Mouse (Mus musculus): ENCODE measurements around the gene Sqstm1. TPM values are rescaled to one million over a fixed set of nuclear protein-coding genes. Genes with fewer than 3 reads are reported as not detected.
A peak's percentile ranks its signal among the peaks of the same experiment; 100 is the strongest.

Sqstm1 gene
- polyA plus RNA-seq (2012) = 19.5 and 24.0 TPM in 2 replicates

DNA sequence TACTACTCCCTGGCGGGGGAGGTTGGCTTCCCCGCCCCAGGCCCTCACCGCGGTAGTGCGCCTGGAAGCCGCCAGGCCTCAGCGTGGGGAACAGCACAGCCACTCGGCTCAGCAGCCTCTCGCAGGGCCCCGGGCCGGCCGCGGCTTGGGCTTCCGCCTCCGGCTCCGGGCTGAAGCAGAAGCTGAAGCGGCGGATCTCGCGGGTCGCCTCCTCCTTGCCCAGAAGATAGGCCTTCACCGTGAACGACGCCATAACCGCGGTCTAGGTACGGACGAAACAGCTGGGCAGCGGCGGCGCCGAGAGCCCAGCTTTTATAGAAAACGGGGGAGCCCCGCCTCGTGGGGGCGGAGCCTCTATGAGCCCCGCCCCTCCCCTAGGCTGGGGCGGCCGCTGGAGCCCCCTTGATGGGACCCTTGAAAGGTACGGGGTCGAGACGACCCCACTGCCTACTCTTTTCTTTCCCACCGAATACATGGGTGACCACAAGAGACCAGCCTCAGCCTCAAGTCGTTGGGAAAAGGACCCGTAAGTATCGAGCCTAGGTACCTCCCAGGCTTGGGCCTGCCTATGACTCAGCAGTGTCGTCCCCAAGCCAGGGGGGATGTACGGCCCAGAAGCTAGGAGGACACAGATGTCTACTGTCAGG lies at the start of gene Sqstm1, which contains the start of gene Mgat4b:
Gene Sqstm1 (minus strand): TSS at position 323 of the 647 bp plus-strand sequence.
Gene Mgat4b (plus strand): TSS at position 386 of the 647 bp plus-strand sequence.
- H3K4me1 ChIP-seq (ENCODE audit: control insufficient read depth) = peaks cover 63% of the 10 kb centered on the region
- TF ChIP-seq GATA1 (IDR thresholded peaks at IDR 0.05; ENCODE audit: low read length) (no peak), TAL1 (IDR thresholded peaks at IDR 0.05; ENCODE audit: low read length) (no peak)
- no peaks in the 10 kb centered on the region for H3K27me3 ChIP-seq (ENCODE audit: control insufficient read depth)

DNA sequence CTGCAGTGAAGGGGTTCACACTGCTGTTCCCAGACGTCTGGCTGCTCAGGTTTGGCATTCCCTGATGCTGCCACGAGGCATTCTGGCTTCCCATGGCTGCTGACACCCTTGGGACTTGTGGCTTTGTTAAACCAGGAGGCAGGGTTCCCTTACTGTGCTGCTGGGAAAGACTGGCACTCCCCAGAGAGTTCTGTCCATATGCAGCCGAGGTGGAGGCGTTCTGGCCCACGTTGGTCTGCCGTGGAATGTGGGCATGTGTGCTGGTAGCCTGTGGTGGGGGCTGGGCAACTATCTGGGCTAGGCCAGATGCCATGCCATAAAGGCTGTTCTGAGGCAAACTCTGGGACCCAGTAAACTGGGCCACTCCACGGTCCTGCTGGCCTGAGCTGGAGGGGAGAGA lies 47.7 kb upstream of the Sqstm1 start:
- H3K4me3 ChIP-seq (replicated peaks) = no peak overlapping the region
- peaks cover 71% of the 10 kb centered on the region for H3K36me3 ChIP-seq (ENCODE audit: control insufficient read depth)
- H3K4me1 ChIP-seq (ENCODE audit: control insufficient read depth) = no peaks in the 10 kb centered on the region; the same call in 1 of the 2 replicates
- no peaks in the 10 kb centered on the region for H3K9me3 ChIP-seq (ENCODE audit: control insufficient read depth, low read length)
- no peaks in the 10 kb centered on the region for H3K27me3 ChIP-seq (ENCODE audit: control insufficient read depth)
- TF ChIP-seq GATA1 (IDR thresholded peaks at IDR 0.05; ENCODE audit: low read length) = no peak
- no peak for TF ChIP-seq TAL1 (IDR thresholded peaks at IDR 0.05; ENCODE audit: low read length)

More for the DNA sequence above, at the start of gene Sqstm1, which contains the start of gene Mgat4b:
- Histone ChIP-seq H3K36me3 (ENCODE audit: control insufficient read depth) (peaks cover 51% of the 10 kb centered on the region), H3K4me3 (replicated peaks) (peak within 1 kb of the TSS; percentile 98), H3K9me3 (ENCODE audit: control insufficient read depth, low read length) (no peaks in the 10 kb centered on the region)

DNA sequence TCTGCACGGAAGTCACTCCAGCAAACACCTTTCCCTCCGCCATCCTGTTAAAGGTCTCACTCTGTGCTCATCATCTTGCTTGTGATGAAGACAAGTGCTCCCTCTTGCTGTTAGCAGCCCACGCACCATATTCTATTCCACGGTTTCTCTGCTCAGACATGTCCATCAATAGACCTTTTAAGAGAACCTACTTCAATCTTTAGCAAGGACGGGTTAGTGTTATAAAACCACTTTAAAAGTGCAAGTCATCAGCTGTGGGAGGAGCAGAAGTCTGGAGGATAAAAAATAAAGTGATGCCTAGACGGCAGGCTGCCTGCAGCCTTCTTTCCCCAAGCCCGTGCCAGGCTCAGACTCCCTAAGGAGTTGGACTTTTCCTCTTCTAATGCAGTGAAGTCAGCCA lies 46.0 kb upstream of the Sqstm1 start:
- Histone ChIP-seq H3K4me1 (ENCODE audit: control insufficient read depth) (no peaks in the 10 kb centered on the region; the same call in 1 of the 2 replicates), H3K36me3 (ENCODE audit: control insufficient read depth) (peaks cover 57% of the 10 kb centered on the region)
- TF ChIP-seq TAL1 (IDR thresholded peaks at IDR 0.05; ENCODE audit: low read length) (no peak), GATA1 (IDR thresholded peaks at IDR 0.05; ENCODE audit: low read length) (no peak)

DNA sequence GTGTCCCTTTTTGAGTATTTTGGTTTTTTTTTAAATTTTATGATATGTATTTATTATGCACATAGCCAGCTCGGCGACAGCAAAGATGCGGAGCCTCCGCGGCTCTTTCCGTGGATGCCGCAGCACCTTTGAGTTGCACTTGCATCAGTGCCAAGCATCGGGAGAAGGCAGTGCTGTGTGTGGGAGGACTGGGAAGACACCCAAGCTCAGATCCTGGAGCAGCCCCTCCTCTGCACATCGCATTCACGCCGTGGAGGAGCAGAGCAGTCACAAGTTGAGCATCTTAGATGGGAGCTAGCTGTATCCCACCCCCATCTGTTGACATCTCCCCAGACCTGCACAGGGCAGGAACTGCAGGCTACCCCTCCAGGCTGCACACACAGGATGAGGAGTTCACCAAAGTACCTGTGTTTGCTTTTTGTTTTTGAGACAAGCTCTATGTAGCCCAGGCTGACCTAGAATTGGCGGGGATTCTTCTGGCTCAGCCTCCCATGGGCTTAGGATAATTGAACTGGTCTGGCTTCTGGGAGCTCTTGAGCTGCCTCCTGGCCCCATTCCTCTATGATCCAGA lies 43.5 kb upstream of the Sqstm1 start:
- no peaks in the 10 kb centered on the region for H3K27me3 ChIP-seq (ENCODE audit: control insufficient read depth)
- TF ChIP-seq GATA1 (IDR thresholded peaks at IDR 0.05; ENCODE audit: low read length) (no peak), TAL1 (IDR thresholded peaks at IDR 0.05; ENCODE audit: low read length) (no peak)
- H3K9me3 ChIP-seq (ENCODE audit: control insufficient read depth, low read length) = no peaks in the 10 kb centered on the region
- peaks cover 32% of the 10 kb centered on the region for H3K36me3 ChIP-seq (ENCODE audit: control insufficient read depth)
- no peak overlapping the region for H3K4me3 ChIP-seq (replicated peaks)
- H3K4me1 ChIP-seq (ENCODE audit: control insufficient read depth) = no peaks in the 10 kb centered on the region; the same call in 1 of the 2 replicates

More for the DNA sequence above, 46.0 kb upstream of the Sqstm1 start:
- H3K9me3 ChIP-seq (ENCODE audit: control insufficient read depth, low read length) = no peaks in the 10 kb centered on the region
- H3K4me3 ChIP-seq (replicated peaks) = no peak overlapping the region
- H3K27me3 ChIP-seq (ENCODE audit: control insufficient read depth) = no peaks in the 10 kb centered on the region

DNA sequence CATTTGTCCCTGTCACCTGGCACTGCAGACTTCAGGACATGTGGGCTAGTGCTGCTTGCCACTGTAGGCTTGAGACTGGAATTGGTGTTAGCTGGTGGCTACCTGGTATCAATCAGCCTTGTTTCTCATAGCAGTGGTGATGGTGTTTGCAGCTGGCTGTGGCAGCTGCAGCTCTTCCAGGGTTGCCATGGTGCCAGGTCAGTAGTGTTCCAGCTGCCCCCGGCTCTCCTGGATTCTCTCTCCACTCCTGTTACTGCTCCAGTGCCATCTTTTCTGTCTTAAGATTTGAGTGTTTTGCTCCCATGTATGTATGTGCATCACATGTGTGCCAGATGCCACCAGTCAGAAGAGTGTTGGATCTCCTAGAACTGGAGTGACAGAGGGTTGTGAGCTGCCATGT lies 42.8 kb upstream of the Sqstm1 start:
- no peak for TF ChIP-seq TAL1 (IDR thresholded peaks at IDR 0.05; ENCODE audit: low read length)
- TF ChIP-seq GATA1 (IDR thresholded peaks at IDR 0.05; ENCODE audit: low read length) = no peak
- H3K4me1 ChIP-seq (ENCODE audit: control insufficient read depth) = no peaks in the 10 kb centered on the region; the same call in 1 of the 2 replicates

DNA sequence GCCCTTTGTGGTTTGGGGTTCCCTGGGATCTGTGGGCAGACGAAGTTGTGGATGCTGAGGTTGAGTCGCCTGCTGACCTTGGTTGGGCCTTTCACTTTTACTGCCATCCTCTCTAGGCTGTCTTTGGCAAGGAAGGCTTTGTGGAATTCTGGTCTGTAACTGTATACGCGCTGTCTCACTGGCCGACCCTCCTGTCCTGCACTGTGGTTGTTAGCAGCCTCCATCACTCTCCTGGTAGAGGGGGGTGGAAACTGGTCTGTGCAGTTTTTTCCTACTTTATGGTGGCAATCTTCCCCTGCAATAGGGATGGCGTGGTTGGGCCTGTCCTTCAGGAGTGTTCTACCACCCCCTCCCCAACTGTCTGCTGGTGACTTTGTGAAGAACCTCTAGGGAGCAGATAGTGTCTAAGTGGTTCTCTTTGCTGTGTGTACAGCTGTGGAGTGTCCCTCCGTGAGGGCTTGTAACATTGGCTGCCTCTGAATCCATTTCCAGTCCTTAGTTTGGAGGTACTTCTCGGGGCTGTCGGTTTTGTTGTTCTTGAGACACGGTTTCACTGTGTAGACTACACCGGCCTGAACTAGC lies 42.1 kb upstream of the Sqstm1 start:
- Histone ChIP-seq H3K27me3 (ENCODE audit: control insufficient read depth) (no peaks in the 10 kb centered on the region), H3K4me3 (replicated peaks) (no peak overlapping the region), H3K4me1 (ENCODE audit: control insufficient read depth) (no peaks in the 10 kb centered on the region; the same call in 1 of the 2 replicates), H3K36me3 (ENCODE audit: control insufficient read depth) (peaks cover 19% of the 10 kb centered on the region), H3K9me3 (ENCODE audit: control insufficient read depth, low read length) (no peaks in the 10 kb centered on the region)
- TF ChIP-seq TAL1 (IDR thresholded peaks at IDR 0.05; ENCODE audit: low read length) (no peak), GATA1 (IDR thresholded peaks at IDR 0.05; ENCODE audit: low read length) (no peak)

More for the DNA sequence above, 42.8 kb upstream of the Sqstm1 start:
- no peaks in the 10 kb centered on the region for H3K9me3 ChIP-seq (ENCODE audit: control insufficient read depth, low read length)
- H3K4me3 ChIP-seq (replicated peaks) = no peak overlapping the region
- H3K36me3 ChIP-seq (ENCODE audit: control insufficient read depth) = peaks cover 25% of the 10 kb centered on the region
- H3K27me3 ChIP-seq (ENCODE audit: control insufficient read depth) = no peaks in the 10 kb centered on the region

DNA sequence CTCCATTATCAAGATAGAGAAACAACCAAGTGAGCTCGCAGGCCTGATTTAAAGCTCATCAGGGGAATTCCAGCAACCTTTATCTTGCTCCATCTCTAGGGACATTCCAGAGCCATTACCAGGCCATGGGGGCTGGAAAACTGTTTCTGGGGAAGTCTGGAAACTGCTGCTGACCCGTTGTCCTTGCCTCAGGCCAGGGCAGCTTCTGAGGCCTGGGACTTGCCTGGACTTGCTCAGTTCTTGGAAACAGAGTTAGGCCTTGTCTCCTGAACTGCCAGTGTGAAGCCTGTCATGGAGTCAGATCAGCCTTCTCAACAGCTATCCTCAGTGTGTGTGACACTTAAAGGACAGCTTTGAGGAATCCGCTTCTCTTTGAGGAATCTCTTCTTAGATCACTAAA lies 41.5 kb upstream of the Sqstm1 start:
- Histone ChIP-seq H3K9me3 (ENCODE audit: control insufficient read depth, low read length) (no peaks in the 10 kb centered on the region), H3K36me3 (ENCODE audit: control insufficient read depth) (peaks cover 13% of the 10 kb centered on the region), H3K4me3 (replicated peaks) (no peak overlapping the region), H3K4me1 (ENCODE audit: control insufficient read depth) (no peaks in the 10 kb centered on the region; the same call in 1 of the 2 replicates), H3K27me3 (ENCODE audit: control insufficient read depth) (no peaks in the 10 kb centered on the region)
- TF ChIP-seq TAL1 (IDR thresholded peaks at IDR 0.05; ENCODE audit: low read length) (no peak), GATA1 (IDR thresholded peaks at IDR 0.05; ENCODE audit: low read length) (no peak)

DNA sequence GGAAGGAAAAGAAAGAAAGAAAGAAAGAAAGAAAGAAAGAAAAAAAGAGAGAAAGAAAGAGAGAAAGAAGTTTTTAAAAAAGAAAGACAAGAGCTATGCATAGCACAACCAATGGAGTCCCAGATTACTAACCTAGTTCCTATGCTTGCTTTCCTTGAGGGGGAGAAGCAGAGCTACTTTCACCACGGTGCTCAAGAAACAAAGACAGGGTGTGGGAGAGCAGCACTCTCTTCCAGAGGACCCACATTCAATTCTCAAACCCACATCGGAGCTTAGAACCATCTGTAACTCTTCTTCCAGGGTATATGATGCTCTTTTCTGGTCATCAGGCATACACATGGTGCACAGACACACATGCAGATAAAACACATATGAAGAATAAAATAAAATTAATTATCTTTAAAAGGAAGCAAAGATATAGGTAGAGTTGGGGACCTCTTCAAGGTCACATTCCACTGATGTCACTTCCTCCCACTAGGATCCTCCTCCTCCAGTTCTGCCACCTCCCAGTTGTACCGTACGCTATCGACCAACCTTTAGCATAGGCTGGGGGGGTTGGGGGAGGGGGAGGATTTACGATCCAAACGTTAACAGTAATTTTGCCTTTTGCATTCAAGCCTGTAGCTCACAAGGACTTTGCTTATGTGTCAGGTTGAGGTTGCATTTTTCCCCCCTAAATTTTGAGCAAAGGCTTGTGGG lies 38.0 kb upstream of the Sqstm1 start:
- TF ChIP-seq GATA1 (IDR thresholded peaks at IDR 0.05; ENCODE audit: low read length) (no peak), TAL1 (IDR thresholded peaks at IDR 0.05; ENCODE audit: low read length) (no peak)
- Histone ChIP-seq H3K4me3 (replicated peaks) (no peak overlapping the region), H3K36me3 (ENCODE audit: control insufficient read depth) (no peaks in the 10 kb centered on the region), H3K27me3 (ENCODE audit: control insufficient read depth) (no peaks in the 10 kb centered on the region), H3K9me3 (ENCODE audit: control insufficient read depth, low read length) (no peaks in the 10 kb centered on the region), H3K4me1 (ENCODE audit: control insufficient read depth) (no peaks in the 10 kb centered on the region)

DNA sequence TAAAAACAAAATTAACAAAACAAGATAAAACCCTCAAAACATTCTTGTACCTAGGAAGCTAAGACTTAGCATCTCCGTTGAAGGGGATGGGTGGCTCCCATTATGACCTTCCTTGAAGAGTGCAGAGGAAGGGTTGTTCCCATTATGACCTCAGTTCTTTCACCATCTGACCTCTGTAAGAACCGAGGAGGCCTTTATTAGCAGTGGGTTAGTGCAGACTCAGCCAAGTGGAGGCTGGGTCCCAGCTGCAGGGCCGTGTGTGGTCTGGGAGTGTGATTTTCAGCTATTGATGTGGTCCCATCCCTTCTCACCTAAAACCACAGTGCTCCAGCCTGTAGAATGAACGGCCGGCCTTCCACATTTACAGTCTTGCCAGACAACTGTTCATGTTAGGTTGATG lies 34.6 kb upstream of the Sqstm1 start:
- no peaks in the 10 kb centered on the region for H3K36me3 ChIP-seq (ENCODE audit: control insufficient read depth)
- no peaks in the 10 kb centered on the region for H3K27me3 ChIP-seq (ENCODE audit: control insufficient read depth)
- TF ChIP-seq TAL1 (IDR thresholded peaks at IDR 0.05; ENCODE audit: low read length) (no peak), GATA1 (IDR thresholded peaks at IDR 0.05; ENCODE audit: low read length) (no peak)
- H3K4me3 ChIP-seq (replicated peaks) = no peak overlapping the region
- no peaks in the 10 kb centered on the region for H3K4me1 ChIP-seq (ENCODE audit: control insufficient read depth)
- H3K9me3 ChIP-seq (ENCODE audit: control insufficient read depth, low read length) = no peaks in the 10 kb centered on the region
